Mouse (Mus musculus): ENCODE results near the gene Notch1. TPM values are rescaled to one million over a fixed set of nuclear protein-coding genes. Genes with fewer than 3 reads are reported as not detected.

Gene Notch1
- 51.4 and 106 TPM in 2 replicates for polyA plus RNA-seq (2012; rRNA removed; ENCODE audit: low replicate concordance)

DNA sequence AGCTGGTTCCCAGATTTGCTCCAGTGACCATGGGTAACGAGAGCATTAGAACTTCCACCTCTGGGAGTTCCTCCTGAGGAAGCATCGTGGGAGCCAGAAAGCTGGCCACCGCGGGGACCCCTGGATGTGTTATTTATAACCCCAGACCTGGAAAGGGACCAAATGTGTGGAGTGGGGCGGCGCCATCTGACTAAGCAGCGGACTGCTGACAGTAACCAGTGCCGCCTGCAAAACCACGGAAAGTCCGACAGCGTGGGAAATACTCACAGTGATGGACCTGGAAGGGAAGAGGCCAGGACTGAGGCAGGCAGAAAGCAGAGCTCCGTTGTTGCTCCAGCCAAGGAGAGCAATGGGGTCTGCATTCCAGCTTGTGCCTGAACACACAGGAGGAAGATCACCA, at the start of gene Notch1:
Notch1 (minus strand) TSS at position 389 of the 400 bp plus-strand sequence.

DNA sequence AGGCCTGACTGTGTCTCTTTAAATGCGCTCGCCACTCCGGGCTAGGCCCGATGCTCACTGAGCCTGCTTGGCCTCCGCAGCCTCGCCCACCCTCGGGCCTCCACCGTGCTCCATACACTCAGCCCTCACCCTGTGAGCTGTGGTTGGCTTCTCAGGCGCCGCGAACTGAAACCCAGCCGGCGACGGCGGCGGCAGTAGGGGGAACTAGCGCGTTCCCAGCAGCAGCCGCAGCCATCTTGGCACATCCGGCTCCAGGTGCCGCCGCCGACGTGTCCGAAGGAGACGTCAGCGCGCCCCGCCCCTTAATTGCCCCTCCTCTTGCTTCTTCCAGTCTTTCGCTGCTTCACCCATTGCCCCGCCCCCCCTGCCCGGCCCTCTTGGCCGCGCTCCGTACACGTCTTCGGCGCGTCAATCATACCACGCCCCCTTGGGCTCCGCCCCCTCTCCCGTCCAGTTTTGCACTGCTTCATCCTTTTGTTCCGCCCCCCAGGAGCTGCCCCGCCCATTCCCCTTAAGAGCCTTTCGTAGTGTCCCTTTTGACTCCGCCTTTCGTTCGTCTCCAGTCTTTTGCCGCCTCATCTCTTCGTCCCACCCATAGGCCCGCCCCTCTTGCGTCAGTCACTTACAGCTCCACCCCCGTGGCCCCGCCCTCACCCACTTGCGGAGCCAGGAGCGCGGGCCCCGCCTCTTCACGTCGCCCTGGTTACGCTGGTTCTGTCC, 71.4 kb downstream of the Notch1 start, which contains the start of gene Sec16a:
Sec16a (minus strand) TSS at position 271 of the 720 bp plus-strand sequence.

DNA sequence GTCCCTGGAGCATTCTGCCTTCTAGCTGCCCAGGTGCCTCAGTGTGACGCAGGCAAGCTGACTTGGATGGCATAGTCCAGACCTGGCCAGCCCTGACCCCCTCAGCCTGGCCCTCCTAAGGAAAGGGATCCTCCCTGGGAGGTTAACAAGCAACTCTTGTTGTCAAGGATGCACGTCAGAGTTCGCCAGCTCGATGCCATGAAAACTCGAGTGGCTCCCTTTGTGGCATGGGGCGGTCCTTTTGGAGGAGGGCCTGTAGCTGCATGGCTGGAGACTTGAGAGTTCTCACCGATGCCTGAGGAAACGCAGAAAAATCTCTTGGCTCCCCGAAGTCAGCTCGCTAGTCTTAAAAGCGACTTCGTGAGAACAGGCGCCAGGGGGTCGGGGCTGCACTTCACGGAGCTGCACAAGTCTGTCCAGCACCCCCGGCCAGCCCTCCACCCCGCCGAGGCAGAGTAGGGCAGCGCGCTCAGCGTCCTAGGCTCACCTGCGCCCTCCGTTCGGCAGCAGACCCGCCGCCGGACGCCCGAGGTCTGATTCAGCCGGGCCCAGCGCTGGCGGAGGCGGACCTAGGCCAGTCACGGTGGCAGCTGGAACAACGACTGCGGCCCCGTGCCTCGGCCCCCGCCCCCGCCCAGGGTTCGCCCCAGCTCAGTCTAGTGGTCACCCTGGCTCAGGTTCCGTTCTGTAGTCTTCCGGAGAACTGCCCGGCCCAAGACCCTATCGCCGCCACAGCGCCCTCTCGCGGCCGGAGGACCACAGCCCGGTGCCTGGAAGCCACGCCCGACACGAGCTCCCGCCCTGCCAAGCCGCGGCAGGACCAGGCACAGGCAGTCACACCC, 107.7 kb downstream of the Notch1 start, which contains the start of gene Inpp5e:
Inpp5e (minus strand) TSS at position 689 of the 842 bp plus-strand sequence.

Other genes with a start within 250 kb of the Notch1 start
- gene Ccdc187, start 222.1 kb downstream of the Notch1 start, polyA plus RNA-seq (2012; rRNA removed; ENCODE audit: low replicate concordance), result 0.50 and 0.73 TPM in 2 replicates
- gene Gpsm1, start 201.1 kb downstream of the Notch1 start, polyA plus RNA-seq (2012; rRNA removed; ENCODE audit: low replicate concordance), result 19.1 and 31.7 TPM in 2 replicates
- 23.6 and 24.9 TPM in 2 replicates for gene Dnlz, start 164.6 kb downstream of the Notch1 start, polyA plus RNA-seq (2012; rRNA removed; ENCODE audit: low replicate concordance)
- gene Card9, start 155.7 kb downstream of the Notch1 start, polyA plus RNA-seq (2012; rRNA removed; ENCODE audit: low replicate concordance), result 6.2 and 11.1 TPM in 2 replicates
- 37.3 and 48.9 TPM in 2 replicates for gene Snapc4, start 136.0 kb downstream of the Notch1 start, polyA plus RNA-seq (2012; rRNA removed; ENCODE audit: low replicate concordance)
- 85.9 and 95.2 TPM in 2 replicates for gene Entr1, start 127.3 kb downstream of the Notch1 start, polyA plus RNA-seq (2012; rRNA removed; ENCODE audit: low replicate concordance)
- gene Pmpca, start 127.3 kb downstream of the Notch1 start, polyA plus RNA-seq (2012; rRNA removed; ENCODE audit: low replicate concordance), result 26.6 and 59.7 TPM in 2 replicates
- gene Inpp5e, start 107.5 kb downstream of the Notch1 start, polyA plus RNA-seq (2012; rRNA removed; ENCODE audit: low replicate concordance), result 32.3 and 33.1 TPM in 2 replicates
- 103 and 116 TPM in 2 replicates for gene Sec16a, start 71.4 kb downstream of the Notch1 start, polyA plus RNA-seq (2012; rRNA removed; ENCODE audit: low replicate concordance)
- 381 and 497 TPM in 2 replicates for gene Egfl7, start 63.4 kb upstream of the Notch1 start, polyA plus RNA-seq (2012; rRNA removed; ENCODE audit: low replicate concordance)
- gene Gm20532, start 70.0 kb upstream of the Notch1 start, polyA plus RNA-seq (2012; rRNA removed; ENCODE audit: low replicate concordance), result not detected in 2 replicates
- 1,162 and 1,266 TPM in 2 replicates for gene Agpat2, start 87.8 kb upstream of the Notch1 start, polyA plus RNA-seq (2012; rRNA removed; ENCODE audit: low replicate concordance)
- gene Fam69b, start 111.8 kb upstream of the Notch1 start, polyA plus RNA-seq (2012; rRNA removed; ENCODE audit: low replicate concordance), result 33.4 and 38.4 TPM in 2 replicates
- 0.66 and 1.3 TPM in 2 replicates for gene Lcn4, start 154.6 kb upstream of the Notch1 start, polyA plus RNA-seq (2012; rRNA removed; ENCODE audit: low replicate concordance)